Mouse (Mus musculus) cerebellum, adult 2 months (tissue): ENCODE measurements around the gene Sirpa. TPM values are rescaled to one million over a fixed set of nuclear protein-coding genes. Genes with fewer than 3 reads are reported as not detected.

ENCODE experiments used
- DNase-seq, 2 experiments: peaks; one replicate each; pipeline ENCODE4 v3.0.0; 2021
- H3K27ac ChIP-seq: fragments of 200-500 bp; 2 replicates; pipeline ENCODE4 v1.5.1; 2012; ENCODE audit warnings: low read length, control low read depth, inconsistent platforms; ENCODE audit not compliant: insufficient read depth
- H3K27me3 ChIP-seq: fragments of 200-500 bp; 2 replicates; pipeline ENCODE4 v1.6.1; 2012; ENCODE audit warnings: inconsistent platforms, mild to moderate bottlenecking, low read length, moderate library complexity; ENCODE audit not compliant: control insufficient read depth, insufficient read depth
- H3K4me1 ChIP-seq: fragments of 200-500 bp; 2 replicates; pipeline ENCODE4 v1.6.1; 2011; ENCODE audit warnings: low read length; ENCODE audit not compliant: control insufficient read depth, insufficient read depth
- H3K4me3 ChIP-seq: fragments of 200-500 bp; replicated peaks from 2 replicates; pipeline ENCODE3; 2011; ENCODE audit warnings: mild to moderate bottlenecking, low read depth, low read length, control low read depth; ENCODE audit not compliant: insufficient read depth
- CTCF ChIP-seq: fragments of 200-500 bp; IDR thresholded peaks from 2 replicates; pipeline ENCODE4 v1.5.1; 2011; ENCODE audit warnings: low read depth, mild to moderate bottlenecking, control low read depth, low read length, moderate library complexity, borderline replicate concordance; ENCODE audit not compliant: insufficient read depth
- POLR2A ChIP-seq: fragments of 200-500 bp; IDR thresholded peaks from 2 replicates; pipeline ENCODE4 v1.6.1; 2011; ENCODE audit warnings: low read length, control low read depth, borderline replicate concordance; ENCODE audit not compliant: insufficient read depth
- WGBS: fragments of 180-500 bp; shearing (Covaris S2); methylation state at CpG from one replicate; pipeline ENCODE4 v1.1.7; 2018; 5-methylcytosine and 5-hydroxymethylcytosine counted together
- polyA plus RNA-seq: library from polyadenylated mRNA; depleted of rRNA; stranded (reverse); fragments of >200 nt; gene quantifications from 2 replicates; pipeline ENCODE4 v1.2.3, GENCODE M21; 2012

The Sirpa gene
- polyA plus RNA-seq, 1 experiment: 235 TPM

GRCm38 (mm10) chr2:129587825-129588251 is 4.8 kb upstream of the Sirpa start:
- no peaks in the 10 kb centered on the region for H3K27me3 ChIP-seq
- no peak overlapping the region for H3K4me3 ChIP-seq
- WGBS: 56% methylated on average over 7 of the region's 7 CpGs
- no peak for TF ChIP-seq CTCF
- TF ChIP-seq POLR2A: no peak
- peaks cover 27% of the 10 kb centered on the region for H3K4me1 ChIP-seq
- H3K27ac ChIP-seq: no peak overlapping the region
- no peak for DNase-seq

DNA sequence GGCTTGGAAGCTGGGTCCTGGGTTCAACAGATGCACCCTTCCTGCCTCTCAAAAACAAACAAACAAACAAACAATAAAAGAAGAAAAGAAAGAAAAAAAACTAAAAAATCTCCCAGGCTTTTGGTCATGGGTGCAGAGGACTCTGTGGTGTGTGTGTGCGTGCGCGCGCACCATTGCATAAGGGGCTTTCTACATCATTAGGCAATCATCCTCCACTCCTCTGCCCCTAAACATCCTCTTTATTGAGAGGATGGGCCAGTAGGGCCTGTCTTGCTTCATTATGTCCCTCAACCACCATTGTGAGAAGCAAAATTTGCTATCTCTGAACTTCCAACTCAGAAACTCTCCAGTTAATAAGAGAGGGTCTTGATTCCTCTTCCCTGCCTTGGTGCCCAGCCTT is 738 bp upstream of the Sirpa start:
- 87% methylated on average over 4 of the region's 4 CpGs for WGBS
- peak overlapping the region; percentile 89 for H3K4me3 ChIP-seq

DNA sequence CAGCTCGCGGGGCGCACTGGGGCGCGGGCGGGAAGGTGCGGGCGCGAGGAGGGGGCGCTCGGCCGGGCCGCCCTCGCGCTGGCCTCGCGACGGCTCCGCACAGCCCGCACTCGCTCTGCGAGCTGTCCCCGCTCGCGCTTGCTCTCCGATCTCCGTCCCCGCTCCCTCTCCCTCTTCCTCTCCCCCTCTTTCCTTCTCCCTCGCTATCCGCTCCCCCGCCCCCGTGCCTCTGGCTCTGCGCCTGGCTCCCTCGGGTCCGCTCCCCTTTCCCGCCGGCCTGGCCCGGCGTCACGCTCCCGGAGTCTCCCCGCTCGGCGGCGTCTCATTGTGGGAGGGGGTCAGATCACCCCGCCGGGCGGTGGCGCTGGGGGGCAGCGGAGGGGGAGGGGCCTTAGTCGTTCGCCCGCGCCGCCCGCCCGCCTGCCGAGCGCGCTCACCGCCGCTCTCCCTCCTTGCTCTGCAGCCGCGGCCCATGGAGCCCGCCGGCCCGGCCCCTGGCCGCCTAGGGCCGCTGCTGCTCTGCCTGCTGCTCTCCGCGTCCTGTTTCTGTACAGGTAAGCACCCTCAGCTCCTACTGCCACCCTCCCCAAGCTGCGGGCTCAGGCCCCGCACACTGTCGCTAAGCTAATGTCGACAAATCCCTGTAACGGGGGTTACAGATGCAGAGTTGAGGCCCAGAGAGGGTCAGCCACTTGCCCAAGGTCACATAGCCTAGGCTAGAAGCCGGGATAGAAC is 673 bp downstream of the Sirpa start:
- WGBS: 2% methylated on average over 75 of the region's 77 CpGs
- Histone ChIP-seq H3K27me3 (no peaks in the 10 kb centered on the region), H3K27ac (peak overlapping the region; percentile 98), H3K4me1 (peaks cover 30% of the 10 kb centered on the region), H3K4me3 (peak overlapping the region; percentile 89)
- DNase-seq: peak; percentile 93 to 95
- TF ChIP-seq CTCF: no peak
- peak; percentile 74; the same call in 1 of the 2 replicates for TF ChIP-seq POLR2A

More for the DNA sequence above, 738 bp upstream of the Sirpa start:
- H3K27me3 ChIP-seq: no peaks in the 10 kb centered on the region
- TF ChIP-seq POLR2A (no peak), CTCF (no peak)
- H3K4me1 ChIP-seq: peaks cover 17% of the 10 kb centered on the region
- no peak for DNase-seq
- peak overlapping the region; percentile 98 for H3K27ac ChIP-seq

GRCm38 (mm10) chr2:129593876-129594421 is 1.3 kb downstream of the Sirpa start:
- peak; percentile 72 to 75 for DNase-seq
- WGBS: 5% methylated on average over 13 of the region's 13 CpGs
- no peaks in the 10 kb centered on the region for H3K27me3 ChIP-seq
- TF ChIP-seq POLR2A: 0 out of 2 replicates have a peak, but pooled peaks have one; percentile 13
- TF ChIP-seq CTCF: no peak
- H3K4me3 ChIP-seq: peak overlapping the region; percentile 89
- H3K27ac ChIP-seq: peak overlapping the region; percentile 98
- H3K4me1 ChIP-seq: peaks cover 36% of the 10 kb centered on the region

DNA sequence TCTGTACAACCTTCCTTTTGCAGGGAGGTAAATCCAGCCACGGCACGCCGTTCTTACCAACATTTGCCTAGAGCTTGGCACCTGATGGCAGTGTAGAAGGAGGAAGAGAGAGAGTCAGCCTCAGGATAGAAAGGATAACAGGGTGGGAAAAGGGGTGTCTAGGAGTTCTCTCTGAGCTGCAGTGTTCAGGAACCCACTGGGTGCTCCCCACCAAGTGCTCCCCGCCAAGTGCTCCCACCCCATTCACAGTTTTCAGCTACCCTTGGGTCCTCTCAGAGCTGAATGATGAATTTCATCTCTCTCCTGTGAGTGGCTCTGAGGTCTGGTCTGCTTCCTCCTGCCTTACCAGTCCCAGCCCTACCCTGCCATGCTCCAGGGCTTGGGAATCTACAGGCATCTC is 1.9 kb downstream of the Sirpa start:
- H3K4me1 ChIP-seq: peaks cover 43% of the 10 kb centered on the region
- H3K27ac ChIP-seq: peak overlapping the region; percentile 98
- WGBS: 3% methylated on average over 4 of the region's 4 CpGs
- DNase-seq: peak; percentile 40 to 55
- no peaks in the 10 kb centered on the region for H3K27me3 ChIP-seq
- peak overlapping the region; percentile 89 for H3K4me3 ChIP-seq
- TF ChIP-seq POLR2A: no peak

- Histone ChIP-seq H3K27me3 (no peaks in the 10 kb centered on the region), H3K27ac (peak overlapping the region; percentile 37; the same call in 1 of the 2 replicates), H3K4me1 (peaks cover 49% of the 10 kb centered on the region), H3K4me3 (peak overlapping the region; percentile 61)
- no peak for DNase-seq
- WGBS: 23% methylated on average over 4 of the region's 4 CpGs
- TF ChIP-seq POLR2A (no peak), CTCF (no peak)
Observed at GRCm38 (mm10) chr2:129595206-129595605, 2.6 kb downstream of the Sirpa start.

GRCm38 (mm10) chr2:129595661-129596209 is 3.1 kb downstream of the Sirpa start:
- no peaks in the 10 kb centered on the region for H3K27me3 ChIP-seq
- TF ChIP-seq CTCF (no peak), POLR2A (no peak)
- peaks cover 52% of the 10 kb centered on the region for H3K4me1 ChIP-seq
- peak overlapping the region; percentile 61 for H3K4me3 ChIP-seq
- peak; percentile 49 to 50 for DNase-seq
- 16% methylated on average over 7 of the region's 7 CpGs for WGBS
- peak overlapping the region; percentile 37; the same call in 1 of the 2 replicates for H3K27ac ChIP-seq
